Mouse (Mus musculus) brain, embryonic 14.5 days (tissue): ENCODE measurements around the gene Nle1.

ENCODE experiments used
- CTCF ChIP-seq: fragments of 200-500 bp; IDR thresholded peaks from 2 replicates; pipeline ENCODE4 v1.5.1; 2012; ENCODE audit warnings: inconsistent platforms, mild to moderate bottlenecking, moderate library complexity, borderline replicate concordance; ENCODE audit not compliant: insufficient read depth, insufficient read length; ENCODE audit errors: extremely low read depth
- POLR2A ChIP-seq: fragments of 200-500 bp; IDR thresholded peaks from 2 replicates; pipeline ENCODE4 v1.6.1; 2012; ENCODE audit warnings: mild to moderate bottlenecking, inconsistent platforms, borderline replicate concordance; ENCODE audit not compliant: poor library complexity, insufficient read depth, insufficient read length, severe bottlenecking; ENCODE audit errors: extremely low read depth

DNA sequence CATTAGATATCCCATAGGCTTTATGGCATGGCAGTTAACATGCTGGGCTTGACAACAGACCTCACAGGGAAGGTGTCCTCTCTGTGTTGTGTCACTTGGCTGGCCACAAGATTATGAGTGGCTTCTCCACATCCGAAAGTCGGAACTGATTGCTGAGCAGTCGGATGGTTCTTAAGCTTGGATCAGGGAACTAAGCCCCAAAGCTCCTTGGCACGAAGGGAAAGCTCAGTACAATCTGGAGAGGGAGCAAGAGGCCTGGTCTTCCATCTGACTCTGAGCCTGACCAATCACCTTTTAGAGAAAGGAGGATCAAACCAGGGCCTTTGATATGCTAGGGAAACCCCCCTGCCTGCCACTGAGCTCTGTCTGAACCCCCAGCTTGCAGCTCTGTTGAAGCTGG is 13.5 kb upstream of the Nle1 start:
- TF ChIP-seq CTCF: no peak
- no peak for TF ChIP-seq POLR2A
